Comparison of ENCODE assay signal across 19 mouse cellular contexts in genomic region chr4:32167151-32167550, GRCm38 (mm10).
DNase-seq lines count a peak whose midpoint lies in the region; ATAC-seq and TF ChIP-seq lines count a peak whose summit lies in the region.
"Had no signal": no experiment of that assay in that cellular context is flagged by ENCODE, and none has a peak within 500 bp of the region (broad histone marks: within the 10 kb centered on the region; RNA-seq: fewer than 3 reads in every experiment).

No protein-coding gene starts in this region.

- H3K4me3 ChIP-seq in kidney, embryonic 15.5 days (replicated peaks) = no peak overlapping the region
- no peak overlapping the region for H3K4me3 ChIP-seq in bone marrow, adult 2 months (replicated peaks; ENCODE audit: control insufficient read depth, low read depth, low read length)
- H3K4me3 ChIP-seq: embryonic facial prominence, embryonic 13.5 days; forebrain, embryonic 15.5 days; heart, adult 2 months; heart, embryonic 15.5 days; hindbrain, embryonic 13.5 days had no signal

- H3K27ac ChIP-seq in kidney, embryonic 15.5 days = 0 out of 2 replicates have a peak overlapping the region, but pooled peaks have one; percentile 3
- H3K27ac ChIP-seq in bone marrow, adult 2 months (ENCODE audit: control insufficient read depth, insufficient read depth, low read depth, low read length, poor library complexity) = peak overlapping the region; percentile 86
- H3K27ac ChIP-seq: embryonic facial prominence, embryonic 13.5 days; forebrain, embryonic 15.5 days; heart, adult 2 months; heart, embryonic 15.5 days; hindbrain, embryonic 13.5 days had no signal

- H3K4me1 ChIP-seq in kidney, embryonic 15.5 days = peaks cover 21% of the 10 kb centered on the region
- peaks cover 1% of the 10 kb centered on the region; the same call in 1 of the 2 replicates for H3K4me1 ChIP-seq in bone marrow, adult 2 months (ENCODE audit: control insufficient read depth, insufficient read depth, low read length)

- no peak overlapping the region for H3K9ac ChIP-seq in kidney, embryonic 15.5 days
- H3K9ac ChIP-seq: embryonic facial prominence, embryonic 13.5 days; forebrain, embryonic 15.5 days; heart, embryonic 15.5 days; hindbrain, embryonic 13.5 days had no signal

- H3K4me2 ChIP-seq in kidney, embryonic 15.5 days = no peak overlapping the region
- H3K4me2 ChIP-seq: embryonic facial prominence, embryonic 13.5 days; forebrain, embryonic 15.5 days; heart, embryonic 11.5 days; heart, embryonic 15.5 days; hindbrain, embryonic 13.5 days had no signal

- ATAC-seq in kidney, embryonic 15.5 days (replicated peaks; ENCODE audit: low FRiP score) = no peak
- ATAC-seq: forebrain, embryonic 15.5 days had no signal

- no peak for TF ChIP-seq CTCF in bone marrow, adult 2 months (IDR thresholded peaks at IDR 0.05; ENCODE audit: control insufficient read depth, insufficient read depth, low read length)

- no peak for DNase-seq in kidney, postnatal 10 days
- peak; percentile 61 to 62 for DNase-seq in B cell, adult 2 months
- peak; percentile 61 for DNase-seq in splenic B cell, adult 2 months (ENCODE audit: low read depth, low spot score)
- DNase-seq in frontal cortex, postnatal 10 days (ENCODE audit: low spot score in 2 of 2) = no peak
- DNase-seq: adrenal gland, adult 8-10 months; adrenal gland, postnatal 36 days; cerebellum, adult 11-12 months; cerebellum, adult 9-11 months; cerebellum, postnatal 36 days; gastrocnemius, postnatal 14 days; heart, adult 2 months; heart, postnatal 14 days had no signal

- H3K36me3 ChIP-seq in kidney, embryonic 15.5 days = no peaks in the 10 kb centered on the region
- no peaks in the 10 kb centered on the region for H3K36me3 ChIP-seq in splenic B cell, adult 2 months (ENCODE audit: control insufficient read depth, insufficient read depth, low read length, poor library complexity, severe bottlenecking)
- H3K36me3 ChIP-seq: embryonic facial prominence, embryonic 13.5 days; forebrain, embryonic 15.5 days; heart, embryonic 15.5 days; hindbrain, embryonic 13.5 days had no signal

- no peaks in the 10 kb centered on the region for H3K27me3 ChIP-seq in kidney, embryonic 15.5 days
- H3K27me3 ChIP-seq in splenic B cell, adult 2 months (ENCODE audit: control insufficient read depth, insufficient read depth, low read length, poor library complexity, severe bottlenecking) = no peaks in the 10 kb centered on the region
- H3K27me3 ChIP-seq: forebrain, embryonic 15.5 days; heart, embryonic 15.5 days; hindbrain, embryonic 13.5 days had no signal

- 64% methylated on average over 11 of the region's 11 CpGs for WGBS in kidney, embryonic 15.5 days
- 78% methylated on average over 11 of the region's 11 CpGs for WGBS in bone marrow, adult 2 months

- TF ChIP-seq POLR2A in bone marrow, adult 2 months (IDR thresholded peaks at IDR 0.05; ENCODE audit: borderline replicate concordance, control insufficient read depth, low read depth, low read length) = no peak

- H3K9me3 ChIP-seq in kidney, embryonic 15.5 days (replicated peaks) = no peaks in the 10 kb centered on the region
- H3K9me3 ChIP-seq: embryonic facial prominence, embryonic 13.5 days; forebrain, embryonic 15.5 days; heart, embryonic 15.5 days; hindbrain, embryonic 13.5 days had no signal

Comparison
In these comparisons a context has a peak if more than half of its experiments do, and no peak if none do; other contexts are left out.
1. DNase-seq: peak in B cell, adult 2 months (2 of 2) and splenic B cell, adult 2 months (single experiment); none in kidney, postnatal 10 days (single experiment) and frontal cortex, postnatal 10 days (0 of 2).